Mouse (Mus musculus) kidney, adult 2 months (tissue): ENCODE results near the gene Ralgapa1. TPM values are rescaled to one million over a fixed set of nuclear protein-coding genes. Genes with fewer than 3 reads are reported as not detected.
A peak's percentile ranks its signal among the peaks of the same experiment; 100 is the strongest.
"Not testable (repeated sequence)": the region's sequence is repeated elsewhere in the genome, so short reads cannot be mapped to it uniquely, and the experiment has no call there.

Experiments
- DNase-seq: peaks from one replicate; pipeline ENCODE4 v3.0.0; 2021
- H3K27ac ChIP-seq: fragments of 200-500 bp; 2 replicates; pipeline ENCODE4 v1.5.1; 2012; ENCODE audit warnings: low read depth, low read length, control low read depth, inconsistent platforms; ENCODE audit not compliant: insufficient read depth
- H3K27me3 ChIP-seq: fragments of 200-500 bp; replicated peaks from 2 replicates; pipeline ENCODE4 v1.6.1; 2012; ENCODE audit warnings: mild to moderate bottlenecking, moderate library complexity, low read length, inconsistent platforms; ENCODE audit not compliant: control insufficient read depth, insufficient read depth
- H3K36me3 ChIP-seq: fragments of 200-500 bp; 2 replicates; pipeline ENCODE4 v1.6.1; 2012; ENCODE audit warnings: mild to moderate bottlenecking, moderate library complexity, low read length, inconsistent platforms; ENCODE audit not compliant: control insufficient read depth, insufficient read depth
- H3K4me1 ChIP-seq: fragments of 200-500 bp; 2 replicates; pipeline ENCODE4 v1.6.1; 2011; ENCODE audit warnings: low read length; ENCODE audit not compliant: control insufficient read depth, insufficient read depth
- H3K4me3 ChIP-seq: fragments of 200-500 bp; 2 replicates; pipeline ENCODE4 v1.5.1; 2011; ENCODE audit warnings: mild to moderate bottlenecking, low read depth, low read length, control low read depth; ENCODE audit not compliant: insufficient read depth
- CTCF ChIP-seq: fragments of 200-500 bp; conservative IDR thresholded peaks from 2 replicates; pipeline ENCODE4 v1.5.1; 2011; ENCODE audit warnings: low read depth, mild to moderate bottlenecking, control low read depth, low read length, moderate library complexity, mixed read lengths; ENCODE audit not compliant: insufficient read depth, insufficient read length
- POLR2A ChIP-seq: fragments of 200-500 bp; IDR thresholded peaks from one replicate; pipeline ENCODE4 v1.6.1; 2011; ENCODE audit warnings: low read depth, low read length, control low read depth
- WGBS: fragments of 180-500 bp; shearing (Covaris S2); methylation state at CpG from one replicate; pipeline ENCODE4 v1.1.7; 2018; 5-methylcytosine and 5-hydroxymethylcytosine counted together
- polyA plus RNA-seq: library from polyadenylated mRNA; depleted of rRNA; stranded (reverse); fragments of >200 nt; gene quantifications from 2 replicates; pipeline ENCODE4 v1.2.3, GENCODE M21; 2012

The Ralgapa1 gene
- polyA plus RNA-seq, 1 experiment, result 20.2 TPM

DNA sequence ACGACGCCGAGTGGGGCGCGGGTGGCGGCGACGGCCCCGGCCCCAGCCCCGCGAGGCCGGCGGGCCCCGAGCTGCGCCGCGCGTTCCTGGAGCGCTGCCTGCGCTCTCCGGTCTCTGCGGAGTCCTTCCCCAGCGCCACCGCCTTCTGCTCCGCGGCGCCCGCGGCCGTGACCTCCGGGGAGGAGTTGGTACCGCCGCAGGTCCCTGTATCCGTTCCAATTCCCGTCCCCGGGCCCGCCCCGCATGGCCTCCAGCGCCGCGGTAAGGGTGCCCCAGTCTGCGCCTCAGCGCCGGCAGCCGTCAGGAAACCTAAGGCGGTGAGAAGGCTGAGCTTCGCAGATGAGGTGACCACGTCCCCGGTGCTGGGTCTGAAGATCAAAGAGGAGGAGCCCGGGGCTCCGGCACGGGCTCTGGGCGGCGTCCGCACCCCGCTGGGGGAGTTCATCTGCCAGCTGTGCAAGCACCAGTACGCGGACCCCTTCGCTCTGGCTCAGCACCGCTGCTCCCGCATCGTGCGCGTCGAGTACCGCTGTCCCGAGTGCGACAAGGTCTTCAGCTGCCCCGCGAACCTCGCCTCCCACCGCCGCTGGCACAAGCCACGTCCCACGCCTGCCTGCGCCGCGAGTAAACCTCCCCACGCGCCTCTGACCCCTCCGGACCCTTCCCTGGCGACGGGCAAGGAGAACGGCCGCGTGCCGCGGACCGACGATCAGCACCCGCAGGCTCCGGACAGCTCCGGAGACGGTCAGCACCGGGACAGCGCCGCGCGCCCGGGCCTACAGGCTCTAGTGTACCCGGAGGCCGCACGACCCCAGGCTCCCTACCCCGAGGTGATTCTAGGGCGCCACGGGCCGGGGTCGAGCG is 221.1 kb downstream of the Ralgapa1 start:
- peaks cover 2% of the 10 kb centered on the region; the same call in 1 of the 2 replicates for H3K27me3 ChIP-seq
- no peaks in the 10 kb centered on the region for H3K36me3 ChIP-seq
- no peak overlapping the region for H3K27ac ChIP-seq
- no peak overlapping the region for H3K4me3 ChIP-seq
- DNase-seq, result peak; percentile 51
- TF ChIP-seq POLR2A (no peak), CTCF (no peak)
- WGBS, result 1% methylated on average over 109 of the region's 109 CpGs
- H3K4me1 ChIP-seq, result no peaks in the 10 kb centered on the region

DNA sequence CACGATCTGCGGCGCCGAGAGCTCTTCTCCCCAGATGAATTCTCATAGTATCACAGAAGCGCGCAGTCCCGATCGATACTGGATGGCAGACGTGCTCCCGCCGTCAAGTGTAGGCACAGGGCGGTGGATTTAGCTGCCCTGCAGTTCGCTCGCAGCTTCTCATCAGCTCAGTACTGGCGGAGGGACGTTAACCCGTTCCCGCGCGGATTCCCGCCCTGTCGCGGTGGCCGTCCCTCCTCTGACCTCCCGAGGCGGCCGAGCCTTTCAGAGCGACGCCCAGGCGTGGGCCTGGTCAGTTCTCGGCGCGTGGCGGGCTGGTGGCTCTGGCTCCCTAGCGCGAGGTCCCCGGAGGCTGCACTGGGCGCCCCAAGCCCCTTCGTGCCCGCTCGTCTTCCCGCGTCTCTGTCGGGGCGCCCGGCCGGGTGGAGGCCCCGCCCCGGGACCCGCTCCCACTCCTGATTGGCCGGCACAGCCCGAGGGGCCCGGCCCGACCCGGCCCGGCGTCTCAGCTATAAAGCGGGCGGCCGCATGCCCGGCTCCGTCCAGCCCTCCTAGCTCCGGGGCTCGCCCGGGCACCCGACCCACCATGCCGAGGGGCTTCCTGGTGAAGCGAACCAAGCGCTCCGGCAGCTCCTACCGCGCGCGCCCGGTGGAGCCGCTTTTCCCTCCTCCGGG is 221.9 kb downstream of the Ralgapa1 start, which contains the start of gene Insm2:
Insm2 (plus strand) TSS at position 541 of the 675 bp plus-strand sequence.
- H3K27me3 ChIP-seq, result peaks cover 2% of the 10 kb centered on the region; the same call in 1 of the 2 replicates
- H3K36me3 ChIP-seq, result no peaks in the 10 kb centered on the region
- no peaks in the 10 kb centered on the region for H3K4me1 ChIP-seq
- no peak for DNase-seq
- no peak within 1 kb of the TSS for H3K27ac ChIP-seq
- TF ChIP-seq POLR2A (no peak), CTCF (no peak)
- H3K4me3 ChIP-seq, result no peak within 1 kb of the TSS
- WGBS, result 1% methylated on average over 76 of the region's 77 CpGs

DNA sequence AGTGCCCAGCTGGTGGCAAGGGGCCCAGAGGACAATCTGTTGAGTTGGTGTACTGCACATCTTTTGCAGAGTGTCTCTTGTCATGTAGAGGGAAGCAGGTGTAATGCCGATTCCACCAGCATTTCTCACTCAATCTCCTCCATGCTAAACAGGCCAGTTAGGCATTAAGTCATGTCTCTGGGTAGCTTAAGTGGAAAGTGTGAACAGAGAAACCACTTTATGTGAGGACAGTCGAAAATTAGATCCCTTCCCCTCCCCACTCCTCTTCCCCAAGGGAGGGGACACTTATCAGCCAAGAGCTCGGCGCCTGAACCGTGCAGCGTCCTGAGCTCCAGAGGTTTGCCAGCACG is 222.5 kb downstream of the Ralgapa1 start:
- Histone ChIP-seq H3K27me3 (peaks cover 2% of the 10 kb centered on the region; the same call in 1 of the 2 replicates), H3K36me3 (no peaks in the 10 kb centered on the region), H3K27ac (no peak overlapping the region), H3K4me1 (no peaks in the 10 kb centered on the region), H3K4me3 (no peak overlapping the region)
- DNase-seq, result no peak
- 8% methylated on average over 7 of the region's 7 CpGs for WGBS
- TF ChIP-seq CTCF (no peak), POLR2A (no peak)

DNA sequence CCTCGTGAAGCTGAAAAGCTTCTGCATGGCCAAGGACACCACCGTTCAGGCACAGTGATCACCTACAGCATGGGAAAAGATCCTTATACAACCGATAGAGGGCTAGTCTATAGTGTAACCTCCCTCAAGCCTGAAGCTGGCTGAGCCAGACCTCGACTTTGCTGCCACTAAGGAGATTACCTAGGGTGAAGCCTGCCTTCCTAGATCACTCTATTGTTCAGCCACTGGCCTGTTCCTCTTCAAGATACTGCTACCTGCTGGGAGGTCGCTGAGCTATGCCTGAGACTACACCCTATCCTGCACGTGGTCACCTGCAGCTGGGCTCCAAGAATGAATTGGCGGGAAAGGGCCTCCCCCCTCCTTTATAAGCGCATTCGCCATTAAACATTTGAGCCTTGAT is 234.0 kb downstream of the Ralgapa1 start:
- H3K27ac ChIP-seq, DNase-seq, H3K4me3 ChIP-seq, H3K36me3 ChIP-seq, H3K27me3 ChIP-seq, H3K4me1 ChIP-seq: not testable (repeated sequence)
- WGBS, result 59% methylated on average over 9 of the region's 9 CpGs

- Histone ChIP-seq H3K27ac (no peak overlapping the region), H3K36me3 (no peaks in the 10 kb centered on the region), H3K4me3 (no peak overlapping the region), H3K4me1 (no peaks in the 10 kb centered on the region), H3K27me3 (no peaks in the 10 kb centered on the region)
- 10% methylated on average over 6 of the region's 6 CpGs for WGBS
- DNase-seq, result no peak
- TF ChIP-seq CTCF, result no peak
- TF ChIP-seq POLR2A, result no peak
Measured at GRCm38 (mm10) chr12:55573794-55574193, 247.2 kb downstream of the Ralgapa1 start.

DNA sequence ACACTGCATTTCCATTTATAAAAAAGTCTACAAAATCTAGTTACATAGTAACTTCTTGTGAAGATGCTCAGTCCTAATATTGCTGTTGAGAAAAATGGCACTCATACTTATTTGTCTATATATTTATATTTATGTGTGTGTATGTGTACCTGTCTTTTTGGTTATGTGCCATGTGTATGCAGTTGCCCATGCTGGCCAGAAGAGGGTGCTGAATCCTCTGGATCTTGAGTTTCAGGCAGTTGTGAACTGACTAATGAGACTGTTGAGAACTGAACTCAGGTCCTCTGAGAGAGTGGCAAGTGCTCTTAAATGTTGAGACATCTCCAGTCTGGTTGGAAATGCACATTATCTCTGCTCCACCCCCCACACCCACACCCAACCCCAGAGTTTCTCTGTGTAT is 247.9 kb downstream of the Ralgapa1 start:
- no peak overlapping the region for H3K27ac ChIP-seq
- no peaks in the 10 kb centered on the region for H3K27me3 ChIP-seq
- no peak for TF ChIP-seq POLR2A
- TF ChIP-seq CTCF, result no peak
- H3K4me1 ChIP-seq, result no peaks in the 10 kb centered on the region
- H3K4me3 ChIP-seq, result no peak overlapping the region
- DNase-seq, result no peak
- no peaks in the 10 kb centered on the region for H3K36me3 ChIP-seq

- no peaks in the 10 kb centered on the region for H3K36me3 ChIP-seq
- H3K4me3 ChIP-seq, result no peak overlapping the region
- WGBS, result 76% methylated on average over 10 of the region's 10 CpGs
- DNase-seq, result no peak
- H3K27me3 ChIP-seq, result no peaks in the 10 kb centered on the region
- no peak overlapping the region for H3K27ac ChIP-seq
- no peaks in the 10 kb centered on the region for H3K4me1 ChIP-seq
- no peak for TF ChIP-seq CTCF
- TF ChIP-seq POLR2A, result no peak
Measured at GRCm38 (mm10) chr12:55571661-55572060, 249.3 kb downstream of the Ralgapa1 start.
